Mouse (Mus musculus): ENCODE data around the gene Lrfn2.

Gene Lrfn2

GRCm38 (mm10) chr17:49124642-49125041 lies 192.5 kb downstream of the Lrfn2 start:
- no peak for DNase-seq (ENCODE audit: low read depth, low spot score)
